Mouse (Mus musculus): ENCODE data around the gene Olfr273.
"Not testable (repeated sequence)": the region's sequence is repeated elsewhere in the genome, so short reads cannot be mapped to it uniquely, and the experiment has no call there.

The Olfr273 gene

DNA sequence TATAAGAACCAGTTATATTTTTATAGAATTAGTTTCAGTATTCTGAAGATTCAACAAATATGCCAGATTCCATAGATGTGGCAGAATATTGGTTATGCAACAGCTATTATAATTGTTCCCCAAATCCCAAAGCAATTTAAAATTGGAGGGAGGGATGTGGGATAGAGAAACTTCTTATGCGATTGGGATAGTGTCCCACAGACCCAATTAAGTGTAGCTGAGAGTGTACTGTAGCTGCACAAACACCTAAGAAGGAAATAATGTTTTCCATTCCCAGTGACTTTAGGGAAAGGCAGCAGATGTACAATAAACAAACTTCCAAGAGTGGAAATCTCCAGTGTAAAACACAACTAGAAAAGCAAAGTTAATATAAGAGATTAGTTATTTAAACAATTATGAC is at the start of gene Olfr273:
TSS of gene Olfr273 (minus strand) at position 101 of the 400 bp plus-strand sequence.
- DNase-seq (ENCODE audit: low spot score) = no peak

- no peak for DNase-seq (ENCODE audit: low spot score)
Observed at GRCm38 (mm10) chr4:52864156-52864555, 5.1 kb upstream of the Olfr273 start.

DNA sequence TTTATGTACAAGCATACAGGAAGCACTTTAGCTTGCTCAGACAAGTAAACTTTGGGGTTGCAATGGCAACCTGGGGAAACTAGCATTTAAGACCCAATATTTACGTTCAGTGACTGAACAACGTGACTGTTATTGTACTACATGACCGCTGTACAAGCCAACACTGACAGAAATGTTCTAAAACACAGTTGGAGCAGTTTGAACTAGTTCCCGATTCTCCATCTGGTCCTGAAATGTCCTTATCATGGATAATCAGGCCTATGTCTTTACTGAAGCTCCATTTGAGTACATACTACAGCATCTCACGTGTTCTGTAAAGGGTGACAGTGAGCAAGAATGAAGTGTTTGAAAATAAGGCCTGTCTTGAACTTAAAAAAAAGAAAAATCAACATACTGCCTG is 9.4 kb downstream of the Olfr273 start:
- DNase-seq (ENCODE audit: low spot score) = no peak

- DNase-seq (ENCODE audit: low spot score) = no peak
Observed at GRCm38 (mm10) chr4:52849039-52849635, 9.9 kb downstream of the Olfr273 start.

GRCm38 (mm10) chr4:52845411-52845810 is 13.6 kb downstream of the Olfr273 start:
- not testable (repeated sequence) for DNase-seq (ENCODE audit: low spot score)

DNA sequence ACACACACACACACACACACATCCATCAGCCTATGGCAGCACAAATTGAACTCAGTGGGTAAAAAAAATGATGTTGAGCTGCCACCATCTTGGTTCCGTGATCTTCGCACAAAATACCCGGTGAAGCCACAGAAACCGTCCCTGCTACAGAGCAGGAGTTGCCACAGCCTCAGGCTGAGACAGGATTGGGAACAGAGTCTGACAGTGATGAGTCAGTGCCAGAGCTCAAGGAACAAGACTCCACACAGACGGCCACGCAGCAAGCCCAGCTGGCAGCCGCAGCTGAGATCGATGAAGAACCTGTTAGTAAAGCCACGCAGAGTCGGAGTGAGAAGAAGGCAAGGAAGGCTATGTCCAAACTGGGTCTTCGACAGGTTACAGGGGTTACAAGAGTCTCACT is 37.7 kb downstream of the Olfr273 start:
- no peak for DNase-seq (ENCODE audit: low spot score)

DNA sequence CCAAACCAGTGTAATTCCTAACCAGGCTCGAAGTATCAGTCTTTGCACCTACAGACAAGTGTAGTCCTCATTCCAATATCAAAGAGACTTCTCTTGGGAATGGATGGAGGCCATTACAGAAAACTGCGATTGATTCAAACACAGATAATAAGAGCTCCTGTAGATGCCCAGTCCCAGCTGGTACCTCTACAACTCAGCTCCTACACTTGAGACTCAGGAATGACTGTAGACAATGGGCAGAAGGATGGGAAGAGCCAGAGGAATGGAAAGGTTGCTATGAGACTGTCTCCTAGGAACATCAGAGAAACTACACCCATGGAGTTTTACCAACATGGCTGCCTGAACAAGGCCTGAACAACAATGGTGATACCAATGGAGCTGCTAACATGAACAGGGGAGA is 44.7 kb downstream of the Olfr273 start, which contains the start of gene Olfr275:
TSS of gene Olfr275 (plus strand) at position 301 of the 400 bp plus-strand sequence.
- DNase-seq (ENCODE audit: low spot score) = no peak

- DNase-seq (ENCODE audit: low spot score) = no peak
Observed at GRCm38 (mm10) chr4:52811871-52812270, 47.2 kb downstream of the Olfr273 start.

All from urinary bladder, postnatal 10 days (tissue).